Mouse (Mus musculus) olfactory bulb, adult 2 months (tissue): Measurements from ENCODE around the gene Fbn1. TPM values are rescaled to one million over a fixed set of nuclear protein-coding genes. Genes with fewer than 3 reads are reported as not detected.

Experiments
- H3K27ac ChIP-seq: fragments of 200-500 bp; 2 replicates; pipeline ENCODE4 v1.5.1; 2012; ENCODE audit warnings: low read depth, low read length; ENCODE audit not compliant: insufficient read depth
- H3K4me1 ChIP-seq: fragments of 200-500 bp; 2 replicates; pipeline ENCODE4 v1.6.1; 2012; ENCODE audit warnings: low read length; ENCODE audit not compliant: control insufficient read depth, insufficient read depth
- H3K4me3 ChIP-seq: fragments of 200-500 bp; 2 replicates; pipeline ENCODE4 v1.5.1; 2012; ENCODE audit warnings: mild to moderate bottlenecking, low read depth, low read length, moderate library complexity; ENCODE audit not compliant: insufficient read depth
- CTCF ChIP-seq: fragments of 200-500 bp; IDR thresholded peaks from 2 replicates; pipeline ENCODE4 v1.5.1; 2012; ENCODE audit warnings: low read depth, mild to moderate bottlenecking, low read length, moderate library complexity; ENCODE audit not compliant: insufficient read depth
- POLR2A ChIP-seq: fragments of 200-500 bp; IDR thresholded peaks from 2 replicates; pipeline ENCODE4 v1.6.1; 2012; ENCODE audit warnings: mild to moderate bottlenecking, low read depth, low read length, moderate library complexity; ENCODE audit not compliant: insufficient read depth
- WGBS: fragments of 180-500 bp; shearing (Covaris S2); methylation state at CpG from one replicate; pipeline ENCODE4 v1.1.7; 2018; 5-methylcytosine and 5-hydroxymethylcytosine counted together
- polyA plus RNA-seq: library from polyadenylated mRNA; stranded (reverse); fragments of >200 nt; gene quantifications from 2 replicates; pipeline ENCODE4 v1.2.4, GENCODE M21; 2012; ENCODE audit warnings: low replicate concordance; ENCODE audit not compliant: missing spikeins, insufficient read depth, insufficient read length

Fbn1 gene
- polyA plus RNA-seq, 1 experiment = not detected

DNA sequence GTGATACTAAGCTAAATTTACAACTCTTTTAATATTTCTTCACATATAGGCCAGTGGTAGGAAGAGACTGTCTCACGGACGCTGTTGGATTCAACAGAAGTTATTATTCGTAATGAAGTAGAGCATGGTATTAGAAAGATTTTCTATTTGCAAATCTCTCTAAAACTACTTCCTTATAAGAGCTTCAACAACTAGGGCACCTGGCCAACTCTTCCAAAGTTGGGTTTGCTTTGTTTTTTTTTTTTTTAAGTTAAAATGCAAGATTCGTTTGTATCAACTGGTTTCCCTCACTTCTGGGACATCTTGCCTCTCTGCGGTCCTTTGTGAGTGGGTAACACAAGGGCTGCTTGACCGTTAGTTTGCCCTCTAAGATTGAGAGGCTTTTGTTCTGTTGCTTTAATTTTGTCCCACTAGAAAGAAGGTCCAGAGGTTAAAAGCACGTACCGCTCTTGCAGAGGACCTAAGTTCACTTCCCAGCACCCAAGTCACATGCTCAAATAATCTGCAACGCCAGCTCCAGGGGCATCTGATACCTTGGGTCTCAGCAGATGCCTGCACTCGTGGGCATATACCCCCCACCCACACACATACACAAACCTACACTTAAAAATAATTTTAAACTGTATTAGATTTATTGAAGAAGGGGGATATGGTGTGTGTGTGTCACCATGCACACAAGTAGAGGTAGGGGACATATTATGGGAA, 91.1 kb downstream of the Fbn1 start:
- Histone ChIP-seq H3K4me3 (no peak overlapping the region), H3K4me1 (no peaks in the 10 kb centered on the region), H3K27ac (no peak overlapping the region)
- no peak for TF ChIP-seq POLR2A
- no peak for TF ChIP-seq CTCF
- 82% methylated on average over 10 of the region's 10 CpGs for WGBS

GRCm38 (mm10) chr2:125412351-125412750, 95.4 kb downstream of the Fbn1 start:
- Histone ChIP-seq H3K4me1 (no peaks in the 10 kb centered on the region), H3K27ac (no peak overlapping the region), H3K4me3 (no peak overlapping the region)
- 96% methylated on average over 15 of the region's 15 CpGs for WGBS
- TF ChIP-seq POLR2A (no peak), CTCF (no peak)

DNA sequence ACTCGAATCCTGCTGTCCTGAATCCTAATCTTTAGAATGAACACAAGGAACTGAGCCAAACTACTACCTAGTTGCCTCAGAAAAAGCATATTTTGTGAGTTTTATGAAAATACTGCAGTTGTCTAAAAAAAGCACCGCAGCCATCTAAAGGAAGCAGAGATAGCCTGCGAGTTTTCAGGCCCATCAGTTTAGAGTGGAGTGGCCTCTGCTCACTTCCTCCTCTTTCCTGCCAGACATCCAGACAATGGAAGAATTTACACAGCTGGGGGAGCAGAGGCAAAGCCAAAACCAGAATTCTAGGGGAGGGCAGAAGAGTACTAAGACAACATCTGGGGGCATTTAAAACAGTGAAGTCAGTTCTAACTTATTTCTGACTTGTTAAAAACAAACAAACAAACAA, 96.0 kb downstream of the Fbn1 start:
- H3K27ac ChIP-seq = no peak overlapping the region
- WGBS = 93% methylated on average over 3 of the region's 3 CpGs
- H3K4me1 ChIP-seq = no peaks in the 10 kb centered on the region
- no peak for TF ChIP-seq POLR2A
- TF ChIP-seq CTCF = no peak
- H3K4me3 ChIP-seq = no peak overlapping the region

- H3K27ac ChIP-seq = no peak overlapping the region
- H3K4me3 ChIP-seq = no peak overlapping the region
- TF ChIP-seq POLR2A = no peak
- TF ChIP-seq CTCF = no peak
- no peaks in the 10 kb centered on the region for H3K4me1 ChIP-seq
- 89% methylated on average over 4 of the region's 4 CpGs for WGBS
Observed at GRCm38 (mm10) chr2:125404509-125405105, 103.2 kb downstream of the Fbn1 start.

DNA sequence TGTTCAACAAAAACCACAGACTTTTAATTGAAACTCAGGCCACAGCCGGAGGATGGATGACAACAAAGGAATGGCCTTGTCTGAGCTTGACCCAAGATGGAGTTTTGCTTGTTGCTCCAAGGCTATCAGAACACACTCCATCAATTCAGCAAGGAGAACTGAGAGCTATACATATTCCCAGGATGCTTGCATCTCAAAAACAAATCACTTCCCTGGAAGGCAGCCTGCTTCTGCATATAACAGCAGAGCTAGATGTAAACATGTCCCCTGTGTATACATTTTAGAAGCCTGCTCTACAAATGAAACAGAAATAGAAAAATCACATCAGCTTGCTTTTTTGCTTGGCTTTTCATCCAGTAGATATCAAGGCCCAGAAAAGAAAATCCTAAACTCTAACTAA, 105.5 kb downstream of the Fbn1 start:
- no peaks in the 10 kb centered on the region for H3K4me1 ChIP-seq
- H3K4me3 ChIP-seq = no peak overlapping the region
- WGBS = 91% methylated on average over 1 of the region's 1 CpGs
- no peak overlapping the region for H3K27ac ChIP-seq
- TF ChIP-seq POLR2A (no peak), CTCF (no peak)

- no peak overlapping the region for H3K27ac ChIP-seq
- WGBS = 90% methylated on average over 3 of the region's 3 CpGs
- TF ChIP-seq CTCF = no peak
- TF ChIP-seq POLR2A = no peak
- no peak overlapping the region for H3K4me3 ChIP-seq
- H3K4me1 ChIP-seq = no peaks in the 10 kb centered on the region
Observed at GRCm38 (mm10) chr2:125400121-125400520, 107.7 kb downstream of the Fbn1 start.

GRCm38 (mm10) chr2:125397796-125398195, 110.0 kb downstream of the Fbn1 start:
- Histone ChIP-seq H3K27ac (no peak overlapping the region), H3K4me1 (no peaks in the 10 kb centered on the region), H3K4me3 (no peak overlapping the region)
- WGBS = 95% methylated on average over 7 of the region's 7 CpGs
- no peak for TF ChIP-seq CTCF
- TF ChIP-seq POLR2A = no peak

DNA sequence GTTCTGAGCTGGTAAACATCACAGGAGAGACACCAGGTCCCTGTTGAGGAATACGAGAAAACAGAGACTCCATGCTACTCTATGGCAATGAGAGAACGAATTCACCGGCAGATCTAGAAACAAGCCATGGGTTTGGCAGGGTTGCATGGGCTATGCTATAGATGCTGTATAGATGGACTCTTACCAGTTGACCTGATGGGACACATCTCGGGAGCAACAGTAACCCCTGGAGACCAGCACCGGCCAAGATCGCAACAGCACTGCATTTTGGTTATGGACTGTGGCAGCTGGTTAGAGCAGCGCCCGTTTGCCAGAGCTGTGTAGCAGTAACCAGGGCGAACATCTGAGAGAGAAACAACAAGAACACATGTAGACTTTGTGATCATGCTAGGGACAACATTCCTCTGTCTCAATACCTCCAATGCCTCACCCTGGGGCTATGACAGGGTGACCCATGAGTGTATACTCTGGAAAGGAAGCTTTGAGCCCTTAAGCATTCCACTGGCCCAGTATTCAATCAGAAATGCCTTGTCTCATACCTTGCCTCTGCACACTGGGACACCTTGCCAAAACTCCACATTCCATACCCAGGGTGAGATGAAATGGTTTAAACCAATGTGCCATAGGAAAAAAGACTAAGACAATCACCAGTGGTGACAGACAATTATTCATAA, 113.2 kb downstream of the Fbn1 start:
- Histone ChIP-seq H3K4me3 (no peak overlapping the region), H3K27ac (no peak overlapping the region), H3K4me1 (no peaks in the 10 kb centered on the region)
- TF ChIP-seq POLR2A = no peak
- TF ChIP-seq CTCF = no peak
- WGBS = 99% methylated on average over 9 of the region's 9 CpGs

- no peak overlapping the region for H3K27ac ChIP-seq
- TF ChIP-seq POLR2A (no peak), CTCF (no peak)
- H3K4me1 ChIP-seq = no peaks in the 10 kb centered on the region
- H3K4me3 ChIP-seq = no peak overlapping the region
- WGBS = 88% methylated on average over 6 of the region's 6 CpGs
Observed at GRCm38 (mm10) chr2:125391582-125391981, 116.2 kb downstream of the Fbn1 start.
